Mouse (Mus musculus) testis, adult 2 months (tissue): ENCODE data around the gene Adnp.

Source experiments
- CTCF ChIP-seq: fragments of 200-500 bp; IDR thresholded peaks from 2 replicates; pipeline ENCODE4 v1.5.1; 2012; ENCODE audit warnings: low read depth, mild to moderate bottlenecking, inconsistent platforms, low read length, moderate library complexity; ENCODE audit not compliant: control insufficient read depth, insufficient read depth, insufficient replicate concordance
- POLR2A ChIP-seq: fragments of 200-500 bp; IDR thresholded peaks from 2 replicates; pipeline ENCODE4 v1.6.1; 2012; ENCODE audit warnings: low read depth, mild to moderate bottlenecking, inconsistent platforms, low read length, moderate library complexity; ENCODE audit not compliant: control insufficient read depth

GRCm38 (mm10) chr2:168233286-168233685 is 26.4 kb upstream of the Adnp start:
- TF ChIP-seq CTCF (no peak), POLR2A (no peak)
